Mouse (Mus musculus): ENCODE measurements around the gene Chmp6.

DNA sequence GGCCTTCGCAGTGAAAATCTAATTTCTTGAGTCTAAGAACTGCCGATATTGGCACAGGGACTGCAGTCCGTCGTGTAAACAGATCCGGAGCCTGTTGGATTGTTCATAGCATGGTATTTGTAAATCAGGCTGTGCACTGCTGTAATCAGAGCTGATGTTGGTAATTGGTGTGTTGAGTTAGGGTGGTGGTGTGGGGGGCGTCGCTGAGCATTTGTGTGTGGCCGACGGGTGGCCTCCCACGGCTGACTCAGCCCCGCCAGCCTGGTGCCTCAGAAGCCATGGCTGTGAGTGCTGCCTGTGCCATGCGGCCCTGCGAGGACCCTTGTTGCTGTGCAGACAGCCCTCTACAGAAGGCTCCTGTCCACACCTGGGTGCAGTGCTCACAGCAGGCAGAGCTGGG is 43.3 kb downstream of the Chmp6 start:
- TF ChIP-seq MAX (IDR thresholded peaks at IDR 0.05) = no peak
- TF ChIP-seq CTCF (IDR thresholded peaks at IDR 0.05; ENCODE audit: control insufficient read depth, insufficient read depth, insufficient read length) = no peak
- no peak for TF ChIP-seq USF1 (IDR thresholded peaks at IDR 0.05; ENCODE audit: low read depth)
- no peak for TF ChIP-seq FOSL1 (IDR thresholded peaks at IDR 0.05; ENCODE audit: insufficient read depth, low read length, poor library complexity, severe bottlenecking)
- no peak for TF ChIP-seq MYOG (IDR thresholded peaks at IDR 0.05; ENCODE audit: control insufficient read depth, extremely low read depth, insufficient read length)

Data from C2C12 (cell line).